8 mouse cellular contexts compared by ENCODE assay signal in the genomic region with DNA sequence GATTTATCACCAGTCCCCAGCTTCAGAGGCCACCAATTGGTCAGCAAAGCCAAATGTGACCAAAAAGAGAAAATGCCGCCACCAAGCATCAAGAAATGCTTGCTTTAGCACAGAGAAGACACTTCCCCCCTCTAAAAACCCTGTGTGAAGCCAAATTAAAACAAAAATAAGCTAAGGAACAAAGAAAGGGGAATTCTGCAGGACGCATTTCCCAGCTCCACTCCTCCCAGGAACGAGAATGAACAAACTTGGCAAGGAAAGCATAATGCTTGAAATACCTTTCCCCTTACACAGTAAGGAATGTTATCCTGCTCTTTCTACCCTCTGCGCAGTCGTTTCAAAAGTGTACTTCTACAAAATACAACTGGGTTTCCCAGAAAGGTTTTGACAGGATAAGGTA. TPM values are rescaled to one million over a fixed set of nuclear protein-coding genes. Genes with fewer than 3 reads are reported as not detected.
DNase-seq lines count a peak whose midpoint lies in the region; ATAC-seq and TF ChIP-seq lines count a peak whose summit lies in the region.

No protein-coding gene starts in this region.

- TF ChIP-seq EP300 in stomach, postnatal 0 days (optimal IDR thresholded peaks at IDR 0.05) = no peak

- no peak for TF ChIP-seq CTCF in stomach, postnatal 0 days (IDR thresholded peaks at IDR 0.05; ENCODE audit: low read depth)

- no peak for DNase-seq in kidney, adult 18-20 months
- no peak for DNase-seq in stomach, postnatal 0 days (ENCODE audit: low spot score)
- DNase-seq in cerebellum, postnatal 25 days = no peak
- DNase-seq in T-cell, adult 2 months (ENCODE audit: low spot score) = no peak
- DNase-seq in gastrocnemius, postnatal 10 days = no peak

- peak overlapping the region; percentile 20 for H3K4me3 ChIP-seq in kidney, embryonic 16.5 days (ENCODE audit: low read length)
- peak overlapping the region; percentile 14 to 78; a peak in 3 of 4 replicates for H3K4me3 ChIP-seq in heart, embryonic 14.5 days (ENCODE audit: control insufficient read depth in 1 of 2, insufficient read depth in 1 of 2, low read depth in 1 of 2, low read length in 2 of 2)
- H3K4me3 ChIP-seq in liver, embryonic 15.5 days (replicated peaks) = peak overlapping the region; percentile 88
- no peak overlapping the region; the same call in 1 of the 2 replicates for H3K4me3 ChIP-seq in stomach, postnatal 0 days (ENCODE audit: low read depth, low read length)

- no peak for ATAC-seq in kidney, embryonic 16.5 days (ENCODE audit: low FRiP score, low TSS enrichment)
- 0 out of 2 replicates have a peak, but pooled peaks have one; percentile 18 for ATAC-seq in heart, embryonic 14.5 days (ENCODE audit: insufficient number of reproducible peaks, insufficient read depth, low FRiP score, low read depth)
- no peak for ATAC-seq in liver, embryonic 15.5 days (ENCODE audit: insufficient read depth)
- ATAC-seq in stomach, postnatal 0 days (ENCODE audit: low FRiP score, low TSS enrichment) = no peak

- no peaks in the 10 kb centered on the region for H3K27me3 ChIP-seq in kidney, embryonic 16.5 days (ENCODE audit: insufficient read depth, low read length)
- no peaks in the 10 kb centered on the region for H3K27me3 ChIP-seq in heart, embryonic 14.5 days (ENCODE audit: control insufficient read depth, insufficient read depth, low read length)
- no peaks in the 10 kb centered on the region for H3K27me3 ChIP-seq in liver, embryonic 15.5 days
- H3K27me3 ChIP-seq in stomach, postnatal 0 days (ENCODE audit: control insufficient read depth, insufficient read depth, low read length) = no peaks in the 10 kb centered on the region

- H3K9me3 ChIP-seq in kidney, embryonic 16.5 days (ENCODE audit: low read length) = no peaks in the 10 kb centered on the region
- H3K9me3 ChIP-seq in heart, embryonic 14.5 days (ENCODE audit: control insufficient read depth, low read length) = no peaks in the 10 kb centered on the region
- no peaks in the 10 kb centered on the region for H3K9me3 ChIP-seq in liver, embryonic 15.5 days (replicated peaks)
- no peaks in the 10 kb centered on the region for H3K9me3 ChIP-seq in stomach, postnatal 0 days (ENCODE audit: control insufficient read depth, low read length)

- peaks cover 9% of the 10 kb centered on the region; the same call in 1 of the 2 replicates for H3K36me3 ChIP-seq in kidney, embryonic 16.5 days (ENCODE audit: insufficient read depth, low read length)
- H3K36me3 ChIP-seq in heart, embryonic 14.5 days (ENCODE audit: control insufficient read depth, insufficient read depth, low read length) = peaks cover 27% of the 10 kb centered on the region
- peaks cover 26% of the 10 kb centered on the region for H3K36me3 ChIP-seq in liver, embryonic 15.5 days (replicated peaks)
- 0 out of 2 replicates have a peak, but pooled peaks cover 7% of the 10 kb centered on the region for H3K36me3 ChIP-seq in stomach, postnatal 0 days (ENCODE audit: control insufficient read depth, insufficient read depth, low read length)

- peak overlapping the region; percentile 41 for H3K27ac ChIP-seq in kidney, embryonic 16.5 days (ENCODE audit: low read length)
- H3K27ac ChIP-seq in heart, embryonic 14.5 days (replicated peaks in 1 of 2; ENCODE audit: control insufficient read depth in 1 of 2, insufficient read depth in 1 of 2, low read depth in 2 of 2, low read length in 2 of 2) = peak overlapping the region; percentile 85 to 90
- 0 out of 2 replicates have a peak overlapping the region, but pooled peaks have one; percentile 31 for H3K27ac ChIP-seq in liver, embryonic 15.5 days (replicated peaks)
- H3K27ac ChIP-seq in stomach, postnatal 0 days (replicated peaks) = peak overlapping the region; percentile 37

- 0 out of 2 replicates have a peak overlapping the region, but pooled peaks have one; percentile 1 for H3K9ac ChIP-seq in kidney, embryonic 16.5 days (replicated peaks; ENCODE audit: low read length)
- H3K9ac ChIP-seq in heart, embryonic 14.5 days (ENCODE audit: low read length) = peak overlapping the region; percentile 95
- no peak overlapping the region for H3K9ac ChIP-seq in liver, embryonic 15.5 days
- H3K9ac ChIP-seq in stomach, postnatal 0 days (ENCODE audit: low read length) = 0 out of 2 replicates have a peak overlapping the region, but pooled peaks have one; percentile 1

- WGBS in kidney, embryonic 16.5 days = 23% methylated on average over 5 of the region's 5 CpGs
- 7% methylated on average over 5 of the region's 5 CpGs for WGBS in heart, embryonic 14.5 days
- WGBS in liver, embryonic 15.5 days (ENCODE audit: insufficient replicate concordance) = 63% methylated on average over 5 of the region's 5 CpGs
- 11% methylated on average over 5 of the region's 5 CpGs for whole genome bisulfite sequencing in stomach, postnatal 0 days

- peak overlapping the region; percentile 76 for H3K4me2 ChIP-seq in kidney, embryonic 16.5 days (replicated peaks; ENCODE audit: low read depth, low read length)
- H3K4me2 ChIP-seq in heart, embryonic 14.5 days (ENCODE audit: low read length) = peak overlapping the region; percentile 73
- H3K4me2 ChIP-seq in liver, embryonic 15.5 days = peak overlapping the region; percentile 100
- peak overlapping the region; percentile 93 for H3K4me2 ChIP-seq in stomach, postnatal 0 days (replicated peaks; ENCODE audit: low read depth)

- peaks cover 32% of the 10 kb centered on the region for H3K4me1 ChIP-seq in kidney, embryonic 16.5 days (ENCODE audit: insufficient read depth, low read length)
- H3K4me1 ChIP-seq in heart, embryonic 14.5 days (ENCODE audit: control insufficient read depth in 2 of 2, insufficient read depth in 2 of 2, low read length in 2 of 2) = peaks cover 7 to 44% of the 10 kb centered on the region in 2 experiments
- H3K4me1 ChIP-seq in liver, embryonic 15.5 days (replicated peaks) = peaks cover 42% of the 10 kb centered on the region
- peaks cover 7% of the 10 kb centered on the region; the same call in 1 of the 2 replicates for H3K4me1 ChIP-seq in stomach, postnatal 0 days (replicated peaks; ENCODE audit: control insufficient read depth, insufficient read depth)

RNA-seq across cellular contexts. Expression of a gene that starts 2.1 kb away (rescaled TPM):
- 73.7 and 79.0 TPM in 2 replicates for polyA plus RNA-seq in kidney, embryonic 16.5 days (2015; fragmentation: Nextera tagmentation; extraction: Ambion mirVana)
- 104 and 109 TPM in 2 replicates for polyA plus RNA-seq in heart, embryonic 14.5 days (2014; fragmentation: Nextera tagmentation; extraction: Ambion mirVana)
- polyA plus RNA-seq in liver, embryonic 15.5 days (2015; fragmentation: Nextera tagmentation; extraction: Ambion mirVana) = 27.7 and 29.1 TPM in 2 replicates
- 30.9 and 34.1 TPM in 2 replicates for polyA plus RNA-seq in stomach, postnatal 0 days (2015; fragmentation: Nextera tagmentation; extraction: Ambion mirVana)
- total RNA-seq in gastrocnemius, postnatal 10 days (2021) = 10 to 100 TPM; 19.7 to 24.4 TPM

RNA-seq across cellular contexts. Expression of a gene that starts 20.5 kb away (rescaled TPM):
- not detected in 2 replicates for polyA plus RNA-seq in kidney, embryonic 16.5 days (2015; fragmentation: Nextera tagmentation; extraction: Ambion mirVana)
- not detected in 2 replicates for polyA plus RNA-seq in heart, embryonic 14.5 days (2014; fragmentation: Nextera tagmentation; extraction: Ambion mirVana)
- not detected in 2 replicates for polyA plus RNA-seq in liver, embryonic 15.5 days (2015; fragmentation: Nextera tagmentation; extraction: Ambion mirVana)
- polyA plus RNA-seq in stomach, postnatal 0 days (2015; fragmentation: Nextera tagmentation; extraction: Ambion mirVana) = not detected in 2 replicates
- not detected for total RNA-seq in gastrocnemius, postnatal 10 days (2021)

RNA-seq across cellular contexts. Expression of a gene that starts 36.0 kb away (rescaled TPM):
- polyA plus RNA-seq in kidney, embryonic 16.5 days (2015; fragmentation: Nextera tagmentation; extraction: Ambion mirVana) = not detected in 2 replicates
- polyA plus RNA-seq in heart, embryonic 14.5 days (2014; fragmentation: Nextera tagmentation; extraction: Ambion mirVana) = not detected in 2 replicates
- not detected in 2 replicates for polyA plus RNA-seq in liver, embryonic 15.5 days (2015; fragmentation: Nextera tagmentation; extraction: Ambion mirVana)
- 0.07 TPM in 1 of 2 replicates, not detected in the other for polyA plus RNA-seq in stomach, postnatal 0 days (2015; fragmentation: Nextera tagmentation; extraction: Ambion mirVana)
- under 1 TPM in 1 of 2 experiments, not detected in 1; 0.21 TPM for total RNA-seq in gastrocnemius, postnatal 10 days (2021)

Comparison
In these comparisons a context has a peak if more than half of its experiments do, and no peak if none do; other contexts are left out.
1. H3K27ac ChIP-seq: peak in every context shown above with its lines; median percentile 88 in heart, embryonic 14.5 days; 41 in kidney, embryonic 16.5 days; 37 in stomach, postnatal 0 days; 31 in liver, embryonic 15.5 days.